Mouse (Mus musculus): ENCODE results near the gene Hemk1. TPM values are rescaled to one million over a fixed set of nuclear protein-coding genes. Genes with fewer than 3 reads are reported as not detected.

Hemk1 gene
- polyA plus RNA-seq, 1 experiment from 2014 or later = 11.4 TPM

GRCm38 (mm10) chr9:107368302-107368701, 30.2 kb upstream of the Hemk1 start:
- Histone ChIP-seq H3K9me3 (no peaks in the 10 kb centered on the region), H3K4me3 (no peak overlapping the region), H3K36me3 (no peaks in the 10 kb centered on the region), H3K4me1 (peaks cover 50% of the 10 kb centered on the region), H3K9ac (no peak overlapping the region), H3K4me2 (no peak overlapping the region), H3K27ac (replicated peaks) (peak overlapping the region; percentile 74; the same call in 1 of the 2 replicates), H3K27me3 (replicated peaks) (peaks cover 9% of the 10 kb centered on the region)
- WGBS = 63% methylated on average over 1 of the region's 1 CpGs
- no peak for ATAC-seq (ENCODE audit: extremely low read depth, insufficient number of reproducible peaks, low FRiP score, low TSS enrichment)

- no peaks in the 10 kb centered on the region for H3K36me3 ChIP-seq
- peaks cover 7% of the 10 kb centered on the region; the same call in 1 of the 2 replicates for H3K27me3 ChIP-seq (replicated peaks)
- no peak overlapping the region for H3K9ac ChIP-seq
- H3K27ac ChIP-seq (replicated peaks) = no peak overlapping the region
- peaks cover 44% of the 10 kb centered on the region for H3K4me1 ChIP-seq
- no peak overlapping the region for H3K4me3 ChIP-seq
- WGBS = 5% methylated on average over 3 of the region's 3 CpGs
- no peaks in the 10 kb centered on the region for H3K9me3 ChIP-seq
- no peak overlapping the region for H3K4me2 ChIP-seq
- ATAC-seq (ENCODE audit: extremely low read depth, insufficient number of reproducible peaks, low FRiP score, low TSS enrichment) = no peak
These were observed 28.5 kb upstream of the Hemk1 start for GRCm38 (mm10) chr9:107366644-107367043.

DNA sequence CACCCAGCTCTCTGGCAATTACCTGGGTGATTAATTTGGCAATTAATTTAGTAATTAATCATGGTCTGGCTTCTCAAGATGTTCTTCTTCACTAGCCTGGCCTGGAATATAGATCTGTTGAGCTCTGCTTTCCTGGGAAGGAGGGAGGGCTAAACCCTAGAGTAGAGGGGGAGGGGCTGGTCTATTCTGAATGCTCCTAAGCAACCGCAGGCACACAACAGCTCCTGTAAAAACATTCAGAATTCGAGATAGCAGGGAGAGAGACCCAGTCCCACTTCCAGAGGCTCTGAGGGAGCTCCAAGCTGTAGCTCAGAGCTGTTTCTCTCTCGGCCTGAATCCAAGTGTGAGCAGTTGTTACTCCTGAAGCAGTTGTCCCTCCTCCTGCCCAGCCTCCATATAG, 22.8 kb upstream of the Hemk1 start:
- peak overlapping the region; percentile 59 for H3K27ac ChIP-seq (replicated peaks)
- peaks cover 28% of the 10 kb centered on the region for H3K4me1 ChIP-seq
- H3K4me2 ChIP-seq = peak overlapping the region; percentile 2; the same call in 1 of the 2 replicates
- no peaks in the 10 kb centered on the region for H3K9me3 ChIP-seq
- WGBS = 0% methylated on average over 3 of the region's 3 CpGs
- peak overlapping the region; percentile 44; the same call in 1 of the 2 replicates for H3K9ac ChIP-seq
- no peak for ATAC-seq (ENCODE audit: extremely low read depth, insufficient number of reproducible peaks, low FRiP score, low TSS enrichment)
- peaks cover 14% of the 10 kb centered on the region; the same call in 1 of the 2 replicates for H3K27me3 ChIP-seq (replicated peaks)
- no peak overlapping the region for H3K4me3 ChIP-seq
- H3K36me3 ChIP-seq = no peaks in the 10 kb centered on the region

GRCm38 (mm10) chr9:107357651-107358050, 19.5 kb upstream of the Hemk1 start:
- H3K27me3 ChIP-seq (replicated peaks) = peaks cover 39% of the 10 kb centered on the region
- ATAC-seq (ENCODE audit: extremely low read depth, insufficient number of reproducible peaks, low FRiP score, low TSS enrichment) = no peak
- no peak overlapping the region for H3K9ac ChIP-seq
- H3K9me3 ChIP-seq = no peaks in the 10 kb centered on the region
- H3K36me3 ChIP-seq = no peaks in the 10 kb centered on the region
- H3K4me1 ChIP-seq = peaks cover 28% of the 10 kb centered on the region
- no peak overlapping the region for H3K27ac ChIP-seq (replicated peaks)
- no peak overlapping the region for H3K4me3 ChIP-seq
- H3K4me2 ChIP-seq = no peak overlapping the region
- 24% methylated on average over 5 of the region's 5 CpGs for WGBS

DNA sequence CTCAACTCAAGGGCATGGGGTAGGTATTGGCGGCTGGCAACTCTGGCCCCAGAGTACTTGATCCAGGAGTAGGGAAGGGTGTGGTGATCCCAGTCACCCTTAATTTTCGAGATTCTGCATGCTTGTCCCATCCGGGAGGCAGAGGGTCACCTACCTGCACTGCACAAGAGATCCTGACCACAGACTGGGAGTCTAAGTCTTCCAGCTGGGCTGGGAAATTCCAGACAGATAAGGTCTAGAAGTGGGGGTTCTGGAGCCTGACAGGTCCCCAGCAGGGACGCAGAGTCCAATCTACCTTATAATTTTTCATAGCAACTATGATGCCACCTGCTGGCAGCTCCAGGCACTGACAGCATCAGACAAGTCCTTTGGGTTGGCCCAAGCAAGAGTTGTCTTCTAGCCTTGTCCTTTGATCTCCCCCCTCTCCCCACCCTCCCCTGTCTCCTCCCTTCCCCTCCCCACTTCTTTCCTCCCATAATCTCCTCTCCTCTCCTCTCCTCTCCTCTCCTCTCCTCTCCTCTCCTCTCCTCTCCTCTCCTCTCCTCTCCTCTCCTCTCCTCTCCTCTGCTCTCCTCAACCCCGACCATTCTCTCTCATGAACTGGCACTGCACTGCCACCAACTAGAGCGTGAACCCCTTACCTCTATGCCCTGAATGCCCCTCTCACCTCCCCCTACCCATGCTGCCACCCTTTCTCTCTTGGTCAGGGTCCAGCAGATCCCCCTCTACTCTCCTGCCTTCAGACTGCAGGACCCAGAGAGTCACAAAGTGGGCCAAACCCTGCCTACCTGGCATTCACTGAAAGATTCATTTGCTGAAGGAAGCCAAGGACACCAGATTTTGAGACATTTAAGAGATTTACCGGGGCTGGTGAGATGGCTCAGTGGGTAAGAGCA, 18.0 kb upstream of the Hemk1 start:
- Histone ChIP-seq H3K9me3 (no peaks in the 10 kb centered on the region), H3K9ac (no peak overlapping the region), H3K4me1 (peaks cover 17% of the 10 kb centered on the region), H3K27me3 (replicated peaks) (peaks cover 42% of the 10 kb centered on the region), H3K27ac (replicated peaks) (no peak overlapping the region), H3K4me2 (no peak overlapping the region), H3K36me3 (no peaks in the 10 kb centered on the region), H3K4me3 (no peak overlapping the region)
- WGBS = 43% methylated on average over 7 of the region's 7 CpGs
- no peak for ATAC-seq (ENCODE audit: extremely low read depth, insufficient number of reproducible peaks, low FRiP score, low TSS enrichment)

DNA sequence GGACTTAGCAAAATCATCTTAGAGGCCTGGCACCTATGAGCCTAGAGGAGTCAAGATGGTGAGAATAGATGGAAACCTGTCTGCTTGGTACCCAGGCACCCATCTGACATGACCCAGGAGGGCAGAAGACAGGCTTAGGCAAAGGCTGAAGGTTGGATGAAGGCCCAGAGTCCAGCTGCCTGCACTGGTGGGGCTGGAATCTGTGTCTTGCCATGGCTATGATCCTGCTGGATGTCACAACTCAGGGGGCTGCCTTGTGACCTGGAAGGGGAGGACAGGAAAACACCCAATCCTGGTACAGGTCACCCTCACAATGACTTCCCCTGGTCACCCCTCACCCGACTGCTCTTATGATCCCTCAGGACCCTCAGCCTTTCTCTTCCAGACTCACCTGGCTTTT, 16.7 kb upstream of the Hemk1 start:
- peaks cover 47% of the 10 kb centered on the region for H3K27me3 ChIP-seq (replicated peaks)
- no peaks in the 10 kb centered on the region for H3K36me3 ChIP-seq
- peaks cover 9% of the 10 kb centered on the region for H3K4me1 ChIP-seq
- H3K9ac ChIP-seq = no peak overlapping the region
- no peak overlapping the region for H3K4me3 ChIP-seq
- H3K4me2 ChIP-seq = no peak overlapping the region
- H3K27ac ChIP-seq (replicated peaks) = no peak overlapping the region
- 72% methylated on average over 1 of the region's 1 CpGs for WGBS
- ATAC-seq (ENCODE audit: extremely low read depth, insufficient number of reproducible peaks, low FRiP score, low TSS enrichment) = no peak
- no peaks in the 10 kb centered on the region for H3K9me3 ChIP-seq

DNA sequence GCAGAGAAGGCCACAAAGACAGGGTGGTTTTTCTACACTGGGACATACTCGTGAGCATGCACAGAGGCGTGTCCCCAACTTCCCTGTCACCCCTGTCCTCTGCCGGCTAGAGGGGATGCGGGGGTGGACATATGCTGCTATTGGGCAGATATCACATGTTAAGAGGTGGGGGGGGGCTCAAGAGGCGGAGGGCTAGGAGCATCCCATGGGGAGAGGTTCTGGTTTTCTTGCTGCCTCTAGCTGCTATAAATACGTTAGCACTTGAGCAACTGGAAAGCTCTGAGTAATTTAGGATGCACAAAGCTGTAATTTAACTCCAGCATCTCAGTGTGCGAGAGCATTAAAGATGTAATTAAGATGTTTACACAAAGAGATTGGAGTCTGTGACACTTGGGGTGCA, 11.2 kb upstream of the Hemk1 start:
- Histone ChIP-seq H3K9ac (no peak overlapping the region), H3K27ac (replicated peaks) (no peak overlapping the region), H3K36me3 (no peaks in the 10 kb centered on the region), H3K4me3 (no peak overlapping the region), H3K9me3 (no peaks in the 10 kb centered on the region), H3K4me1 (no peaks in the 10 kb centered on the region), H3K27me3 (replicated peaks) (peaks cover 28% of the 10 kb centered on the region), H3K4me2 (no peak overlapping the region)
- 53% methylated on average over 7 of the region's 7 CpGs for WGBS
- ATAC-seq (ENCODE audit: extremely low read depth, insufficient number of reproducible peaks, low FRiP score, low TSS enrichment) = no peak

GRCm38 (mm10) chr9:107347586-107348183, 9.5 kb upstream of the Hemk1 start:
- whole genome bisulfite sequencing = 68% methylated on average over 9 of the region's 9 CpGs
- H3K9me3 ChIP-seq = no peaks in the 10 kb centered on the region
- no peaks in the 10 kb centered on the region for H3K36me3 ChIP-seq
- H3K9ac ChIP-seq = peak overlapping the region; percentile 40
- H3K4me3 ChIP-seq = no peak overlapping the region
- H3K27me3 ChIP-seq (replicated peaks) = peaks cover 27% of the 10 kb centered on the region
- no peak overlapping the region for H3K4me2 ChIP-seq
- ATAC-seq (ENCODE audit: extremely low read depth, insufficient number of reproducible peaks, low FRiP score, low TSS enrichment) = no peak
- no peaks in the 10 kb centered on the region for H3K4me1 ChIP-seq
- H3K27ac ChIP-seq (replicated peaks) = no peak overlapping the region

- H3K27ac ChIP-seq (replicated peaks) = no peak overlapping the region
- no peak for ATAC-seq (ENCODE audit: extremely low read depth, insufficient number of reproducible peaks, low FRiP score, low TSS enrichment)
- H3K9me3 ChIP-seq = no peaks in the 10 kb centered on the region
- H3K27me3 ChIP-seq (replicated peaks) = peaks cover 39% of the 10 kb centered on the region
- H3K4me2 ChIP-seq = no peak overlapping the region
- WGBS = 85% methylated on average over 8 of the region's 8 CpGs
- H3K9ac ChIP-seq = no peak overlapping the region
- H3K4me3 ChIP-seq = no peak overlapping the region
- H3K4me1 ChIP-seq = peaks cover 1% of the 10 kb centered on the region
- no peaks in the 10 kb centered on the region for H3K36me3 ChIP-seq
These were observed 7.9 kb upstream of the Hemk1 start for GRCm38 (mm10) chr9:107346081-107346480.

DNA sequence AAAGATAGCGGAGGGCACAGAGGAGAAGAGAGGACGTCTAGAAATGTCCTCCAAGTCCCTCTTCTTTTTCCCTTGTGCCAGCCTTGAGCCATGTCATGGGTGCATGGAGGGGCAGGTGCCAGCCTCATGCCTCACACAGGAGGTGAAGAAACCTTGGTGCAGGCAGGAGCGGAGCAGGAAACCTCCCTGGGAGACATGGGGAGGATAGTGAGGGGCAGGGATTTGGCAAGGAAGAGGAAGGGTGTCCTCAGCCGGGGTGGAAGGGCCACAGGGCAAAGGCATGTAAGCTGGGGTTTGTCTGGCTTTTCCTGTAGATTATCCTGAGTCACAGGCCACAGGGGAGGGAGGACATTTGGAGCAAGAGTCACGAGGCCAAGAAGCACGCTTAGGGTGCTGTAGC, 5.9 kb upstream of the Hemk1 start:
- peaks cover 34% of the 10 kb centered on the region for H3K27me3 ChIP-seq (replicated peaks)
- no peak for ATAC-seq (ENCODE audit: extremely low read depth, insufficient number of reproducible peaks, low FRiP score, low TSS enrichment)
- H3K4me2 ChIP-seq = no peak overlapping the region
- peaks cover 12% of the 10 kb centered on the region for H3K4me1 ChIP-seq
- no peak overlapping the region for H3K4me3 ChIP-seq
- no peak overlapping the region for H3K9ac ChIP-seq
- H3K27ac ChIP-seq (replicated peaks) = no peak overlapping the region
- no peaks in the 10 kb centered on the region for H3K9me3 ChIP-seq
- WGBS = 48% methylated on average over 6 of the region's 6 CpGs
- no peaks in the 10 kb centered on the region for H3K36me3 ChIP-seq

DNA sequence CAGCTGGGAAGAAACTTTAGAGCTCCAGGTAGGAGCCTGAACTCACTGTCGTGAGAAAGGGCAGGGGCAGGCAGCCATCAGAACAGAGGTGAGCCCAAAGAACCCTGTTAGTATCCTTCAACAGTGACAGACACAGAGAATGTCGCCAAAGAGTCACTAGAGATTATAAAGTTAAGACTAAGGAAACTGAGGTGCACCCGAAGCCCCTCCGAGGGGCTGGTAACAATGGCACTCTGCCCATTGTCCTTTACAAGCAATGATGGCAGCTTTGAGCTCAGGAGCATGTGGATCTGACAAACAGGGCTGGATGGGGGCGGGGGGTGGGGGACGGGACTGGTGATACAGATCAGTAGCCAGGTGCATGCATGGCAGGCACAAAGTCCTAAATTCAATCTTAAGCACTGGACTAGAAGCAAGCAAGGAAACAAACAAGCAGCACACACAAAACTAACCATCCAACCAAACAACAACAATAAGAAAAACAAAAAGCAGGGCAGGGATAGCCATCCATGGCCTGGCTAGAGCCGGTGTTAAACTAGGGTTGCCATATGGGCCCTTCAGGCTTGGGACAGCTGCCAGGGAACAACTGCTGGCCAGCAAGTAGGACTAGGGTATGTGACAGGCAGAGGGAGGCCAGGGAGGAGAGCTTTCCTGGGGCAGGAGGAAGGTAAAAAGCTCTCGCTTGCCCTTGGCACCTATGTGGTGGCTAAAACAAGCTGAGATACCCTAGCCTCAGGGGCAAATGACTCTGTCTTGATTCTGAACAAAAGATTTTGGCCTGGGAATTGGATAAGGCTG, 5.2 kb upstream of the Hemk1 start:
- 60% methylated on average over 8 of the region's 8 CpGs for WGBS
- no peaks in the 10 kb centered on the region for H3K36me3 ChIP-seq

More for the DNA sequence above, 5.2 kb upstream of the Hemk1 start:
- H3K4me2 ChIP-seq = no peak overlapping the region
- H3K9ac ChIP-seq = no peak overlapping the region
- H3K4me1 ChIP-seq = peaks cover 19% of the 10 kb centered on the region
- no peak overlapping the region for H3K4me3 ChIP-seq
- ATAC-seq (ENCODE audit: extremely low read depth, insufficient number of reproducible peaks, low FRiP score, low TSS enrichment) = no peak
- H3K9me3 ChIP-seq = no peaks in the 10 kb centered on the region
- H3K27me3 ChIP-seq (replicated peaks) = peaks cover 34% of the 10 kb centered on the region
- H3K27ac ChIP-seq (replicated peaks) = no peak overlapping the region
